Mouse (Mus musculus) hindbrain, embryonic 13.5 days (tissue): ENCODE data around the gene Agpat3. TPM values are rescaled to one million over a fixed set of nuclear protein-coding genes. Genes with fewer than 3 reads are reported as not detected.

Experiments
- microRNA-seq: library from miRNA; unstranded; fragments of <30 nt; microRNA quantifications from one replicate; pipeline ENCODE4, GENCODE M21; 2016
- polyA plus RNA-seq: library from polyadenylated mRNA; unstranded; fragments of >200 nt; fragmentation: Nextera tagmentation; extraction: Ambion mirVana; gene quantifications from 2 replicates; pipeline ENCODE4 v1.2.1, GENCODE M21; 2015

The Agpat3 gene
- polyA plus RNA-seq, 1 experiment from 2014 or later, result 51.2 TPM

Small RNA genes within 50 kb of the gene (microRNA-seq; reads per million reads assigned to microRNA genes)
- not detected for gene Mir7659

Other genes starting within 250 kb of the Agpat3 start
- gene D10Jhu81e, start 182.7 kb downstream of the Agpat3 start, polyA plus RNA-seq, result 20.3 and 21.8 TPM in 2 replicates
- 15.5 and 17.3 TPM in 2 replicates for gene Pwp2, start 167.3 kb downstream of the Agpat3 start, polyA plus RNA-seq
- gene Trappc10, start 107.8 kb downstream of the Agpat3 start, polyA plus RNA-seq, result 23.1 and 24.7 TPM in 2 replicates
- gene Rrp1, start 60.6 kb upstream of the Agpat3 start, polyA plus RNA-seq, result 385 and 394 TPM in 2 replicates
- 93.9 and 105 TPM in 2 replicates for gene Cstb, start 73.2 kb upstream of the Agpat3 start, polyA plus RNA-seq
- 19.2 and 20.1 TPM in 2 replicates for gene Pdxk, start 112.5 kb upstream of the Agpat3 start, polyA plus RNA-seq
- gene Olfr1358, start 164.9 kb upstream of the Agpat3 start, polyA plus RNA-seq, result not detected in 2 replicates
- gene Ilvbl, start 221.9 kb upstream of the Agpat3 start, polyA plus RNA-seq, result 56.1 and 61.2 TPM in 2 replicates
- 4.5 and 4.6 TPM in 2 replicates for gene Syde1, start 239.5 kb upstream of the Agpat3 start, polyA plus RNA-seq